Mouse (Mus musculus) small intestine, adult 2 months (tissue): ENCODE data around the gene Kcnk16.

ENCODE experiments used
- CTCF ChIP-seq: fragments of 200-500 bp; IDR thresholded peaks from 2 replicates; pipeline ENCODE4 v1.5.1; 2012; ENCODE audit warnings: low read depth, mild to moderate bottlenecking, control low read depth, inconsistent platforms, low read length, moderate library complexity, mixed read lengths; ENCODE audit not compliant: insufficient replicate concordance, insufficient read length; ENCODE audit errors: extremely low read depth
- POLR2A ChIP-seq: fragments of 200-500 bp; IDR thresholded peaks from 2 replicates; pipeline ENCODE4 v1.6.1; 2012; ENCODE audit warnings: low read depth, mild to moderate bottlenecking, control low read depth, inconsistent platforms, low read length, moderate library complexity

DNA sequence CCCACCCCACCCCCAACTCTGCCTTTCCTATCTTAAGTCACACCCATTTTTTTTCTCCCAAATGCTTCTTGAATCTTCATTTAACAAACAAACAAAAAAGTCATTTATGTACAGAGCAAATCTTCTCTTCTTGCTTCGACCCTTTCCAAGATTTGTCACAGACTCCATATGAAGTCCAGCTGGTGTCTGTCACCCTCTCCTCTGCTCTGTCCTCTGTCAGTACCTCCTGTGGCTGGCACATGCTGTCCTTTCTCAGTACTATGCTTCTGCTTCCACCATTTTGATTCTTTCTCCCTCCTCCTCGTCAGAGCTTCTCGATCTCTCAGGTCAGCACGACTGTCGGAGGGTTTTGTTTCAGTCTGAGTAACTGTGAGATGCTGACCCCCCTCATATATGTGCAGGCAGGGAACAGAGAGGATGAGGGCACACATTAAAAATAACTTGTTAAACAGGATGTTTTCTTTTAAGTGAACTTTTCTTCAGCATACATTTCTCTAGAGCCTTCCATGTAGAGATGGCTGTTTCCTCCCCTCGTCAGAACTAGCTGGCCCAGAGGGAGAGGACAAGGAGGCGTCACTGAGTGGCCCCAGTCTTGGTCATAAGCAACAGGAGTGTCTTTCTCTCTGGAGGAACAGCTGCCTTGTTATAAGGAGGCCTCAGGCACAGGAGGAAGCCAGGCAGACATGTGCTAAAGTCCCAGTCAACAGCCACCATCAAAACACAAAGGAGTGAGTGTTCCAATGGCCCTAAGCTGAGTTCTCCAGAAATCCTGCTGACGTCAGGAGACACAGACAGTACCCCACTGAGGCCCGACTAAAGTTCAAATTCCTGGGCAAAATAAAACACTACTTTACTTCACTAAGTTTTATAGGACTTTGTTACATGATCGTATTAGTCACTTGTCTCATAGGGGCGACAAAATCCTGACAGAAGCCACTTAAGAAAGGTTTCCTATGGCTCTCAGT is 35.7 kb downstream of the Kcnk16 start:
- no peak for TF ChIP-seq CTCF
- TF ChIP-seq POLR2A, result no peak
